Mouse (Mus musculus) embryonic facial prominence, embryonic 11.5 days (tissue): Measurements from ENCODE around the gene Tsen34. TPM values are rescaled to one million over a fixed set of nuclear protein-coding genes. Genes with fewer than 3 reads are reported as not detected.

Experiments
- ATAC-seq: fragments of 200-750 bp; cut with Nextera tagmentation; replicated peaks from 2 replicates; pipeline ENCODE4 v1.8.0; 2017; ENCODE audit warnings: low read depth; ENCODE audit not compliant: insufficient number of reproducible peaks, low FRiP score, low TSS enrichment
- DNase-seq: peaks from one replicate; pipeline ENCODE4 v3.0.0-alpha.2; 2015; ENCODE audit warnings: low spot score
- H3K27ac ChIP-seq: fragments of 300-500 bp; sonication (generic); replicated peaks from 2 replicates; pipeline ENCODE4 v1.5.1; 2014; ENCODE audit warnings: mild to moderate bottlenecking, low read depth, low read length, control low read depth
- H3K27me3 ChIP-seq: fragments of 300-500 bp; sonication (generic); 2 replicates; pipeline ENCODE4 v1.6.1; 2014; ENCODE audit warnings: mild to moderate bottlenecking, low read length, moderate library complexity, mixed read lengths; ENCODE audit not compliant: control insufficient read depth, insufficient read depth
- H3K36me3 ChIP-seq: fragments of 300-500 bp; sonication (generic); replicated peaks from 2 replicates; pipeline ENCODE4 v1.6.1; 2014; ENCODE audit warnings: low read depth, mild to moderate bottlenecking, low read length, moderate library complexity, mixed read lengths; ENCODE audit not compliant: control insufficient read depth, insufficient read depth
- H3K4me1 ChIP-seq: fragments of 300-500 bp; sonication (generic); 2 replicates; pipeline ENCODE4 v1.6.1; 2014; ENCODE audit warnings: low read length, mixed read lengths; ENCODE audit not compliant: control insufficient read depth, insufficient read depth
- H3K4me2 ChIP-seq: fragments of 300-500 bp; sonication (generic); 2 replicates; pipeline ENCODE4 v1.6.1; 2014; ENCODE audit warnings: low read depth, mild to moderate bottlenecking, control low read depth, low read length, moderate library complexity
- H3K4me3 ChIP-seq: fragments of 300-500 bp; sonication (generic); 2 replicates; pipeline ENCODE4 v1.5.1; 2014; ENCODE audit warnings: low read depth, low read length, control low read depth
- H3K9ac ChIP-seq: fragments of 300-500 bp; sonication (generic); replicated peaks from 2 replicates; pipeline ENCODE4 v1.6.1; 2014; ENCODE audit warnings: mild to moderate bottlenecking, control low read depth, low read length
- H3K9me3 ChIP-seq: fragments of 300-500 bp; sonication (generic); replicated peaks from 2 replicates; pipeline ENCODE4 v1.6.1; 2016; ENCODE audit warnings: mild to moderate bottlenecking, low read length, inconsistent platforms, mixed read lengths; ENCODE audit not compliant: control insufficient read depth
- WGBS: fragments of 180-500 bp; shearing (Covaris S2); extraction: QIAGEN DNeasy Blood & Tissue Kit; methylation state at CpG from one replicate; pipeline ENCODE4 v1.1.7; 2014; 5-methylcytosine and 5-hydroxymethylcytosine counted together
- polyA plus RNA-seq: library from polyadenylated mRNA; unstranded; fragments of >200 nt; fragmentation: Nextera tagmentation; extraction: Ambion mirVana; gene quantifications from 2 replicates; pipeline ENCODE4 v1.2.1, GENCODE M21; 2014

Tsen34 gene
- polyA plus RNA-seq, 1 experiment from 2014 or later, result 257 TPM

GRCm38 (mm10) chr7:3646641-3647040 lies 46.0 kb upstream of the Tsen34 start:
- H3K4me3 ChIP-seq, result peak overlapping the region; percentile 98
- no peak for ATAC-seq
- no peaks in the 10 kb centered on the region for H3K9me3 ChIP-seq
- H3K36me3 ChIP-seq, result no peaks in the 10 kb centered on the region; the same call in 1 of the 2 replicates
- 65% methylated on average over 4 of the region's 4 CpGs for WGBS
- H3K27ac ChIP-seq, result no peak overlapping the region
- H3K9ac ChIP-seq, result peak overlapping the region; percentile 99
- DNase-seq, result no peak
- peak overlapping the region; percentile 86 for H3K4me2 ChIP-seq
- H3K27me3 ChIP-seq, result no peaks in the 10 kb centered on the region
- H3K4me1 ChIP-seq, result peaks cover 6% of the 10 kb centered on the region; the same call in 1 of the 2 replicates

- no peak overlapping the region for H3K9ac ChIP-seq
- no peak overlapping the region for H3K4me3 ChIP-seq
- H3K4me2 ChIP-seq, result no peak overlapping the region
- no peaks in the 10 kb centered on the region for H3K4me1 ChIP-seq
- H3K27ac ChIP-seq, result no peak overlapping the region
- no peaks in the 10 kb centered on the region for H3K9me3 ChIP-seq
- no peak for ATAC-seq
- 89% methylated on average over 4 of the region's 4 CpGs for WGBS
- peaks cover 36% of the 10 kb centered on the region for H3K36me3 ChIP-seq
- DNase-seq, result no peak
- H3K27me3 ChIP-seq, result no peaks in the 10 kb centered on the region
Observed at GRCm38 (mm10) chr7:3656966-3657365, 35.7 kb upstream of the Tsen34 start.

- WGBS, result 97% methylated on average over 13 of the region's 14 CpGs
- no peak for DNase-seq
- no peaks in the 10 kb centered on the region for H3K9me3 ChIP-seq
Observed at GRCm38 (mm10) chr7:3658578-3658977, 34.1 kb upstream of the Tsen34 start.

GRCm38 (mm10) chr7:3664524-3665214 lies 28.0 kb upstream of the Tsen34 start:
- ATAC-seq (peak; percentile 25), DNase-seq (peak; percentile 31)
- no peaks in the 10 kb centered on the region; the same call in 1 of the 2 replicates for H3K4me1 ChIP-seq
- peak overlapping the region; percentile 77 for H3K9ac ChIP-seq
- peak overlapping the region; percentile 63; the same call in 1 of the 2 replicates for H3K27ac ChIP-seq
- WGBS, result 33% methylated on average over 15 of the region's 15 CpGs
- peak overlapping the region; percentile 65 for H3K4me2 ChIP-seq
- H3K36me3 ChIP-seq, result peaks cover 7% of the 10 kb centered on the region
- peak overlapping the region; percentile 64 for H3K4me3 ChIP-seq
- H3K27me3 ChIP-seq, result no peaks in the 10 kb centered on the region
- H3K9me3 ChIP-seq, result no peaks in the 10 kb centered on the region

More at GRCm38 (mm10) chr7:3658578-3658977, 34.1 kb upstream of the Tsen34 start:
- Histone ChIP-seq H3K4me2 (no peak overlapping the region), H3K4me1 (no peaks in the 10 kb centered on the region), H3K27me3 (no peaks in the 10 kb centered on the region), H3K27ac (no peak overlapping the region), H3K36me3 (peaks cover 33% of the 10 kb centered on the region), H3K9ac (no peak overlapping the region), H3K4me3 (no peak overlapping the region)
- ATAC-seq, result 0 out of 2 replicates have a peak, but pooled peaks have one; percentile 14

- Histone ChIP-seq H3K36me3 (peaks cover 3% of the 10 kb centered on the region; the same call in 1 of the 2 replicates), H3K27ac (peak within 1 kb of the TSS; percentile 63), H3K4me1 (no peaks in the 10 kb centered on the region; the same call in 1 of the 2 replicates), H3K4me2 (peak within 1 kb of the TSS; percentile 65), H3K4me3 (peak within 1 kb of the TSS; percentile 64), H3K9ac (peak within 1 kb of the TSS; percentile 77), H3K9me3 (no peaks in the 10 kb centered on the region), H3K27me3 (no peaks in the 10 kb centered on the region)
- ATAC-seq (peak; percentile 99), DNase-seq (peak; percentile 97)
- 4% methylated on average over 44 of the region's 45 CpGs for whole genome bisulfite sequencing
Observed at GRCm38 (mm10) chr7:3665215-3666114, 27.2 kb upstream of the Tsen34 start, which contains the start of gene Leng1. Gene Leng1, minus strand, starts transcription at chr7:3665840.

- Histone ChIP-seq H3K27me3 (no peaks in the 10 kb centered on the region), H3K4me3 (no peak overlapping the region), H3K27ac (no peak overlapping the region), H3K4me1 (no peaks in the 10 kb centered on the region; the same call in 1 of the 2 replicates), H3K9me3 (no peaks in the 10 kb centered on the region), H3K36me3 (no peaks in the 10 kb centered on the region; the same call in 1 of the 2 replicates), H3K4me2 (no peak overlapping the region), H3K9ac (no peak overlapping the region; the same call in 1 of the 2 replicates)
- 16% methylated on average over 14 of the region's 14 CpGs for WGBS
- no peak for ATAC-seq
- no peak for DNase-seq
Observed at GRCm38 (mm10) chr7:3666921-3667391, 25.7 kb upstream of the Tsen34 start.

- peak; percentile 88 for DNase-seq
- H3K4me1 ChIP-seq, result no peaks in the 10 kb centered on the region
- no peak overlapping the region for H3K9ac ChIP-seq
- H3K4me2 ChIP-seq, result no peak overlapping the region
- no peaks in the 10 kb centered on the region for H3K9me3 ChIP-seq
- no peak overlapping the region for H3K4me3 ChIP-seq
- H3K27me3 ChIP-seq, result no peaks in the 10 kb centered on the region
- WGBS, result 74% methylated on average over 10 of the region's 10 CpGs
- no peak overlapping the region for H3K27ac ChIP-seq
- peak; percentile 87 for ATAC-seq
- no peaks in the 10 kb centered on the region for H3K36me3 ChIP-seq
Observed at GRCm38 (mm10) chr7:3674507-3675227, 18.0 kb upstream of the Tsen34 start.
